Mouse (Mus musculus) ZHBTc4 (cell line): ENCODE measurements at regions not wholly inside any gene's neighbourhood (a gene's known extent, or its start where the extent isn't known, plus 50 kb on each side); places are given as distances from the start of the nearest gene placed in this dataset.

ENCODE experiments used
- DNase-seq: peaks from one replicate; pipeline ENCODE4 v3.0.0-alpha.2; 2011; ENCODE audit warnings: low read depth, low spot score

- no peak for DNase-seq
These were observed 56.4 kb downstream of the Rassf10 start for GRCm38 (mm10) chr7:113010150-113010549.

- peak; percentile 66 for DNase-seq
These were observed 63.5 kb downstream of the Rassf10 start for GRCm38 (mm10) chr7:113017092-113017755.

DNA sequence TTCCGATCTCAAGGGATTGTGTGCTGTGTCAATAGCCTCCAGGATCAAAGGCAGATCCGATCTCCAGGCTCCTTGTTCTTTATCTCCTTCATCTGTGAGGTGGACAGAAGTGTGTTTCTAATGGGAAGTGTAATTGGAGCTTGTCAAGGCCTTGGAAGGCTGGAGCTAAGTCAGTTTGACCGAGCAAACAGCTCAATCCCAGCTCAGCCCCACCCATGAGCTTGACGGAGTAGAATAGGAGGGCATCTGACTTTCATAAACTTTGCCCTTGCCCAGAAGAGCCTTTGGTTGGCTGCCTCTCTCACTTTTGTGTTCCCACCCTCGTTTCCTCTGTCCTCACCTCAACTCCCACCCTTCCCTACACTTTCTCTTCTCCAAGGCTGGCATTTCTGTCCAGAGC lies 67.7 kb downstream of the Rassf10 start:
- DNase-seq: peak; percentile 27

GRCm38 (mm10) chr7:113022516-113022915 lies 68.8 kb downstream of the Rassf10 start:
- peak; percentile 58 for DNase-seq

DNA sequence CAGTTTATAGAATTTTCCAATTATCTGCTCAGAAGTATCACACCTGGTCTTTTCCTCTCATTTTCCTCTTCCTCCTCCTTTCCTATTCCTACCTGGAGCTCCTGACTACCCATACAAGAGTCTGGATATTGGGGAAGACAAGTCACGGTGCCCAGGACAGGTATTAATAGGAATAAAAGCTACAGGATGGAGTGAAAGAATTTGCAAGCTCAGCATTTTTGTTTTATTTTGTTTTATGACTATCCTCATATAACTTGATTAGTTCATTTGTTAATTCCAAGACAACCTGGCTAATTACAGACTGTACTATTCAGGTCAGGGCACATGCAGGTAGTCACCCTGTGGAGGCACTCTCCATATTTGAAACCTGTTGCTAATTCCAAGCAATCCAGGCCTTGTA lies 72.0 kb downstream of the Rassf10 start:
- no peak for DNase-seq

DNA sequence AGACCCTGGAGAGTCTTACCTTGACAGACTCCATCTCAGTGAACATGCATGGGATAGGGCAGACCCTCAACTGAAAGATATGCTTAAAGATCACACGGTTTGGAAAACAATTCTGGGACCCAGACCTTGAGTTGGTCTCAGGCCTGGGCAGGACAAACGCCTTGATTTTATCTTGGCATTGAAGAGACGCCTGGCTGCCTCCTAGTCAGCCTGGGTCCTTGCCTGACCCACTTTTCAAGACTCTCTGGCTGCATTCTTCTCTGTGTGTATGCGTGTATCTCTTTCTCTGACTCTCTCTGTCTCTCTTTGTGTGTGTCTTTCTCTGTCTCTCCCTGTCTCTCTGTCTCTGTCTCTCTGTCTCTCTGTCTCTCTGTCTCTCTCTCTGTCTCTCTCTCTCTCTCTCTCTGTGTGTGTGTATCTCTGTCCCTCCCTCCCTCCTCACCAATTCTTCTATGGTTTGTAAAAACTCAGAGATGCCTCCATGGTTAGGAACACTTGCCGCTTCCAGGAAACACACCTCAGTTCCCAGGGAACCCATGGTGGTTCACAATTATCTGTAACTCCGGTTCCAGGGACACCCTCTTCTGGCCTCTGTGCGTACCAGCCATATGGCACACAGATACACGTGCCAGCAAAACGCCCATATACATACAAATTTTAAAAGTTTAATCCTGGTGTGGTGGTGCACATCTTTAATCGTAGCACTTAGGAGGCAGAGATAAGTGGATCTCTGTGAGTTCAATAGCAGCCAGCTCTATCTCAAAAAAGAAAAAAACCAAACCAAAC lies 72.7 kb downstream of the Rassf10 start:
- DNase-seq: no peak

GRCm38 (mm10) chr7:113027125-113027801 lies 73.5 kb downstream of the Rassf10 start:
- no peak for DNase-seq

DNA sequence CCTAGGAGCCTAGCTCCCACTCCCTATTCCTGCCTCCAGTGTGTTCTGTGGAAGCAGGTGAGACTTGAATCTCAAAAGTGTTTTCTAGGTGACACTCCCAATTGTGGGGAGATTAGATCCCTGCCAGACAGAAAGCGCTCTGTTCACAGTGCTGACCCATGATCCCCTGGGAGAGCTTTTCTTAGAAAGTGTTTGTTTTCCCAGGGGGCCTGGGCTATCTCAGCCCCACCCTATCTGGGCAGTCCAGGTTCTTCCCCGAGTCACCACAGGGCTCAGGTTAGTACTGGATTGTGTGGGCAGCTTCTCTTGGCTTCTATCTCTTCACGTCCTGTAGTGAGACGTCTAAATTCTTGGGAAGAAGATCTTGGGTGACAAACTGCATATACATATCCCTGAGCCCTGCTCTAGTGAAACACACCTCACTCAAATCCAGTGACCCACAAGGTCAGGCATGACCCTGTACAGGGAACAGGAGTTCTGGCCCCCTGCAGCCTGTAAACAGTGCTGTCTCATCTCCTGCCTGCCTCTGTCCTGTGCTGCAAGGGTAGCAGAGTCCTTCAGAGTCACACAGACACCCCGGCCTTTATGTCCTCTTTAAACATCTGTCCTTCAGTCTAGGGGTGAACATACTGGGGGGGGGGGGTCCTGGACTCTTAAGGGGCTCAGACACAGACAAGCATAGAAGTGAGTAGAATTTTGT lies 76.4 kb downstream of the Rassf10 start:
- no peak for DNase-seq

GRCm38 (mm10) chr7:113035751-113036150 lies 82.0 kb downstream of the Rassf10 start:
- peak; percentile 67 for DNase-seq

DNA sequence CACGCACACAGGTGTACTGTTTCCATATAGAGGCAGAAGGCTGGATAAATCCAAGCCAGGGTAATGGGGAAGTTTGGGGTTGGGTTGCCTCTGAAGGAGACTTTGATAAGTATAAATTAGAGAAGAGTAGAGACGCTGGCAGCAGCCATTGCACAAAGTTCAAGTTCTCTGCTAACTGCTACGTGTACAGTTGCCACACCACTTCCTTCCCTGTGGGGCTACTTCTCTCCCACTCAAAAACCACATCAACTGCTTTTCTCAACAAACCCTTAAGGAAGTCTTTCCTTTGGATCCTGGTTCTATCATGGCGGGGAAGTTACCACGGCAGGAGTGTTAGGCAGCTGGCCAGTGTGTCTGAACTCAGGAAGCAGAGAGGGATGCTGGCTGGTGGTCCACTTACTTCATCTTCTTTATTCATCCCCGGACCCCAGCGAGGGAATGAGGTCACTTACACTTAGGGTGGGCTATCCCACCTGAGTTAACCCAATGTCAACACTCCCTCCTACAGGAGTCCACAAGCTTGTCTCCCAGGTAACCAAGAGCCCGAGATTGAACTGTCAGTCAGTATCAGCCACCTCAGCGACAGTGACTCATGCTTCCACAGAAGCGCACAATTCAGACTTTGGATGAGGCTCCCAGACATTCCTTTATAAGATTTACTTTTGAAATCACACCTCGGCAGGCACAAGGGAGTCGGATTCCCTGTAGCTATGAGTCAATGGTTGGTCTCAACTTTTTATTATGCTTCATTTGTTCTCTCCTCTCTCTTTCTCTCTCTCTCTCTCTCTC lies 84.3 kb downstream of the Rassf10 start:
- no peak for DNase-seq

GRCm38 (mm10) chr7:113038906-113039671 lies 85.3 kb downstream of the Rassf10 start:
- DNase-seq: peak; percentile 72

GRCm38 (mm10) chr7:113045613-113046159 lies 91.9 kb downstream of the Rassf10 start:
- peak; percentile 63 for DNase-seq

GRCm38 (mm10) chr7:113046406-113046805 lies 92.6 kb downstream of the Rassf10 start:
- no peak for DNase-seq

- DNase-seq: no peak
These were observed 93.8 kb downstream of the Rassf10 start for GRCm38 (mm10) chr7:113047583-113047982.

DNA sequence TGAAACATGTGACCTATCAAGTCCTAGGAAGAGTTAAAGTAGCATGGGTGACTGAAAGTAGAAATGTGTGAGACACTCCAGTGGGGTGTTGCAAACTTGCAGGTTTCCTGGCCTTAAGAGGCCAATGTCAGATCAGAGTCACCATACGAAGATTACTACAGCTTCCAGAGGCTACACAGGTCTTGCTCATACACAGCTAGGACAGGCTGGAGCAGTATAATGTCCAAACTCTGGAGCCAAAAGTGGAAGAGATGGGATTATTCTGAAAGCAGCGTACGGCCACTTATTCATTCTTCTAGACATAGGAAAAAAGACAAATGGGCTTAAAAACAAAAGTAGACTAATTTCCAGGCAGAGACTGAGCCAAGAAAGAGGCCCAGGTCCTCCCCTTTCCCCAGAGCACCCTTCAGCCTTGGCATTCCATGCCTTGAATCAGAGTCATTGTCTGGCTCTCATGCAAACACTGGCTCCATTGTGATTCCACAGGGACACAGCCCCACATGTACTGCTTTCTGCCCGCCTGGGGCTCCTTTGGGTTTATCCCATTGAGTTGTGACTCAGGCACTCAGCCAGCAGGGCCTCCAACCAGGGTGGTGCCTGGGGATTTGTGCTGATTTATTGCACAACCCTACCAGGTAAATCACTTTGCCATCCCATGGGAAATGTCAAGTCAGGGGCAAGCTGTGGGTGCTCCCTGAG lies 94.5 kb downstream of the Rassf10 start:
- DNase-seq: peak; percentile 95

- no peak for DNase-seq
These were observed 95.7 kb downstream of the Rassf10 start for GRCm38 (mm10) chr7:113049440-113049839.

GRCm38 (mm10) chr7:113052952-113053351 lies 99.2 kb downstream of the Rassf10 start:
- DNase-seq: no peak

DNA sequence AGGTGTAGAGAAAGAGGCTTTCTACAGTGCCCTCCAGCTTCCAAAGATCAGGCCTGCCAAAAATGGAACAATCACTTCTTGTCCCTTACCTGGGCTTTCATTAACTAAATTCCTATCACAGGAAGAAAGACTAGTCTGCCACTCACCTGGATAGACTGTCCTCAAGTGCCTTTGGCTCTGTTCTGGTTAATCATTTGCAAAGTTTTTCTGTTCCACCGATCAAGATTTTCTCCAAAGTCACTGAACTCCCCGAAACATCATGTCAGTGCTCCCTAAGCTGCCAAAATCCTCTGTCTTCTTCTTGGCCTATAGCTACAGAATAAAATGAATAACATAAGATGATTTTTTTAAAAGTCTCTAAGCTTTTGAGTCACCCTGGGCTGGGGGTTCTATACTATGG lies 102.7 kb downstream of the Rassf10 start:
- no peak for DNase-seq

DNA sequence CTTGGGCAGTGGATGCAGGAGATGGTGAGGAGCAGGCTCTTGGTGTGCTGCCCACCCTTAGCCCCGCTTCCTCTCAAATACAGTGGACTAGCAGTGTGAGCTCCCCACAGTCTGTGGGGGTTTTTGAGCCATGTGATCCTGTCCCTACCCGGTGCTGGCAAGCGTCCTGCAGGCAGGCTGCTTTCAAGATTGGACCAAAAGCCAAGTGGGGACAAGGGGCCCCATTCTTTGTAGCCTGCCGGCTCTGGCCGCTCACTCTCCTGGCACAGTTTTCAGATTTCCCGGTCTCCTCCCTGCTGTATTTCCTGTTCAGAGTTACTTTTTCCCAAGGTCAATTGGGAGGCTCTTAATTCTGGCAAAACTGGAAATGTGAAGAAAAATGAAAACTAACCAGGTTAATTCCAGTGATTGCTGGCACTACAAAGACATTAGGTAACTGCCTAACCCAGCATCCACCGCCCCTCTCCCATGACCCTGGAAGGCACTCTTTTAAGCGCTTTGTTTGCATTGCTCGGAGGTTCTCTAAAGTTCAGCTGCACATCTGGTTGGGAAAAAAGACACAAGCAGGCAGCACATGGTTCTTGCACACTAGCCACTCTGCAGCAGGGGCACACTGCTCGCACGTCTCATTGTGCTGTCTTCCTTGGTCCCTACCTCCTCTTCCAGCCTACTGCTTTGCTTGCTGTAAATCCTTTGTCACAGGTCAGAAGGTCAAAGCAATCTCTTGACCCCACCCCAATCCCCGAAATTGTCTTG lies 105.6 kb downstream of the Rassf10 start:
- DNase-seq: peak; percentile 45
